Mouse (Mus musculus): ENCODE results near the gene Rgs3.

The Rgs3 gene

DNA sequence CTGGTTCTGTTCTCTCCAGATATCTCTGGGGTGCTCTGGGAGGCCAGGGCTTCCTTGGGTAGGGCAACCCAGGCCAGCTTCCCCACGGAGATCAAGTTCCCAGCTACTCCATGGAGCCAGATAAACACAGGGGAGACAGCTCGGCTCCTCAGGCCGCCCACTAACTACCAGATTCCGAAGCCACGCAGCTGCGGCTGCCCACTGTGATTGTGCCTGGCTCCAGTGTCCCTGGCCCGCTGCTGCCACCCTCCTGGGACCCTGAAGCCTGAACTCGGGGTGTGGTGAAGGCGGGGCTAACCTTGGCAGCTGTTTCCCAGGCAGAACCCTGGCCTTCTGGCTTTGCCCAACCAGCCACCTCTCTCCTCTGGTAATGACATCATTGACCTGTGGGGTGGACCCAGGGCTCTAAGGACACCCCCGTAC, 184.9 kb downstream of the Rgs3 start:
- DNase-seq (ENCODE audit: low spot score) = no peak

DNA sequence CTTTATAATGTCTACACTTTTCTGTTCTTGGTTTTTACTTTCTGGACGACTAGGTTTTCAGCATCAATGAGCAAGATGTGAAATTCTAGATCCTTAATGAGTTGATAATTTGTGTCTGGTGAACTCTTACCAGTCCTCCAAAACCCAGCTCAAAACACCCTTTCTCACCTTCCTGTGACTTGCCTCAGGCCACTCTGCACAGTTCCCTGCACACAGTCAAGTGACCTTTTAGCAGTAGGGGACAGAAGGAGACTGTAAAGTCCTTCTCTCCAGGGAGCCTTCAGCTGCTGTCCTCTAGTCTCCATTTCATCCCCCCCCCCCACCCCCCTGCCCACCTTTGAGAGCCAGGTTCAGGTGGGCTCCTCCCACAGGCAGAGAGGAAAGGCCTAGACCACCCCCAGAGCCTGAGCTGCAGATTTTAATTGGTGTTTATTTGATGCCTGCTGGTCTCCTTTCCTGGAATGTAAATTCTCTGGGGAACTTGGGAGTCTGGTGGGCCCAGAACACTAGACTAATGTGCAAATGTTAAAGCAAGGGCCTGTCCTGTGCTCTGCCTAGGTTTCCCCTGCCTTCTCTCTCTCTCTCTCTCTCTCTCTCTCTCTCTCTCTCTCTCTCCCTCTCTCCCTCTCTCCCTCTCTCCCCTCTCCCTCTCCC, 185.5 kb downstream of the Rgs3 start:
- DNase-seq (ENCODE audit: low spot score) = no peak

All from urinary bladder, postnatal 10 days (tissue).